Mouse (Mus musculus) cerebellum, postnatal 4 days (tissue): ENCODE measurements around the gene Prdm1.

ENCODE experiments used
- DNase-seq, 2 experiments: peaks; one replicate each; pipeline ENCODE4 v3.0.0; 2022; ENCODE audit warnings: low spot score in 2 of 2, mixed read lengths in 1 of 2

The Prdm1 gene

GRCm38 (mm10) chr10:44420211-44420610 lies 108.1 kb downstream of the Prdm1 start:
- DNase-seq: no peak

GRCm38 (mm10) chr10:44418901-44419300 lies 109.4 kb downstream of the Prdm1 start:
- DNase-seq: no peak

DNA sequence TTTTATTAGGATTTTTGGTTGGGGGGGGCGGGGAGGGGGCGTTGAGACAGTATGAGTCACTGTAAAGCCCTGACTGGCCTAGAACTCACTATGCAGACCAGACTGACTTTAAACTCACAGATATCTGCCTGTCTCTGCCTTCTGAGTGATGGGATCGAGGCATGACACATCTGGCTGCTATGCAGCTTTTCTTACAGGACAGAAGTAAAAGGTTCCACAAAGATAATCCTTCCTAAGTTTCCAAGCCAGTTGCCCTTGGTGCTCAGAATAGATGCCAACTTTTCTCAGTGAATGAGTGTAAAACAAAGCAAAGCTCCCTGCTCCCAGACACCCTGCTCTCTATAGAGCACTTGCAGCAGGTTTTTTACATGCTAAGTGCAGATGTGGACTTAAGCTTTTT lies 112.7 kb downstream of the Prdm1 start:
- DNase-seq: no peak

GRCm38 (mm10) chr10:44409958-44410357 lies 118.3 kb downstream of the Prdm1 start:
- DNase-seq: no peak

- DNase-seq: no peak
Measured at GRCm38 (mm10) chr10:44409054-44409453, 119.2 kb downstream of the Prdm1 start.

GRCm38 (mm10) chr10:44403415-44403814 lies 124.9 kb downstream of the Prdm1 start:
- no peak for DNase-seq

GRCm38 (mm10) chr10:44401600-44401999 lies 126.7 kb downstream of the Prdm1 start:
- no peak for DNase-seq

- DNase-seq: no peak
Measured at GRCm38 (mm10) chr10:44400602-44401001, 127.7 kb downstream of the Prdm1 start.

DNA sequence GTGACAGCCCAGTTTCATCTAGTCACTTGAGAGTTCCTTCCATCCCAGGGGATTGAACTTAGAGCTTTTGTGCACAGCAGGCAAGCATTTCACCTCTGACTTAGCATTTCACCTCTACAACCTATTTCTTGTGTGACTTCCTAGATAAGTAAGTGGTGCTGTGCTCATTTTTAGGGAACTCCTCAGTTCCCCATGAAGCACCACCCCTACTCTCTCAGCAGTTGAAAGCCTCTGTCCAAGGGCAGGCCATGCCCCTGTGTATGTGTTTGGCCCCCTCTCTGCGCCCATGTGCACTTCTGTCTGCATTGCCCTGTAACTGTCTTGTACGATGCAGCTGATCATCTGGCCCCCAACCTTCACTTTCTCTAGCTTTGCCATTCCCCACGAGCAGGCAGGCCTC lies 128.2 kb downstream of the Prdm1 start:
- no peak for DNase-seq

DNA sequence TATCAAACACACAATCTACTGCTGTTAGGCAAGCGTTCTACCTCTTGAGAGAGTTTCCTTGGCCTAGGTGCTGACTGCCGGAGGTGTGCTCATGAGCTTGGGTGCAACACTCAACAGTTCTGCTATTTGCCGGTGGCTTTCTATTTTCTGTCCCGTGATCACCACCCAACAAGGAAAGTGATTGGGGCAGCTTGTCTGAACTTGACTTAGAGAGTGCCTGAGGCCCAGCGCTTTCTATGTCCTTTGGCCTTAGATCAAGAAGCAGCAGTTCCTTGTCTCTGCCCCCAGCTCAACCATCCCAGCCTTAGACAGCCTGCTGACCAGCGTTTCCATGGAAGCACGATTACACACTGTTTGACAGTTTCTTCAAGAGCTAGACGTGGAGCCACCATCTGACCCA lies 135.4 kb downstream of the Prdm1 start:
- DNase-seq: no peak

- DNase-seq: no peak
Measured at GRCm38 (mm10) chr10:44391509-44392290, 136.6 kb downstream of the Prdm1 start.

DNA sequence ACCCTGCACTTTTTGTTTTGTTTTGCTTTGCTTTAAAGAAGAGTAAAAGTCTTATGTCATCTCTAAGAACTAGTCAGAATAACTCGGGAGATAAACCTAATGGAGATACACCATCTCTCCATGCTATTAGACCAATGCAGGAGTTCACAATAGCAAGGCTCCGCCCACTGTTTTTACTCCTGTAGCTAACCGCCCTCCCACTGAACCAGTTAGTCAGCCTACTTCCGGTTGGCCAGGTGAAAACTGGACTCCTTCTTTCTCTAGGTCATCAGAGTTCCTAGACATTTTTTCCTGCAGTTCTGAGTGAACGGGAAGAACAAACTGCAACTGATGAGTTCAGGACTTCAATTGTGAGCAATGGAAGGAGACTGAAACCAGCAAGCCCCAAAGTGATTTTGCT lies 138.0 kb downstream of the Prdm1 start:
- DNase-seq: no peak

GRCm38 (mm10) chr10:44388706-44389233 lies 139.5 kb downstream of the Prdm1 start:
- DNase-seq: no peak
